Mouse (Mus musculus): ENCODE measurements around the gene Fmn2.

GRCm38 (mm10) chr1:174701835-174702234, 200.2 kb downstream of the Fmn2 start:
- TF ChIP-seq CTCF (IDR thresholded peaks at IDR 0.05; ENCODE audit: borderline replicate concordance, control insufficient read depth, extremely low read depth, insufficient read depth, low read length, poor library complexity) (no peak), POLR2A (IDR thresholded peaks at IDR 0.05; ENCODE audit: control insufficient read depth, extremely low read depth, insufficient read depth, low read length, poor library complexity) (no peak)

Data from thymus, adult 2 months (tissue).